Mouse (Mus musculus): ENCODE data around the gene Tomm40l.

GRCm38 (mm10) chr1:171204249-171204644, 18.1 kb downstream of the Tomm40l start:
- no peak for TF ChIP-seq HCFC1 (IDR thresholded peaks at IDR 0.05; ENCODE audit: borderline replicate concordance, insufficient read depth, low read length)
- no peak for TF ChIP-seq CHD2 (IDR thresholded peaks at IDR 0.05; ENCODE audit: low read depth, low read length)
- TF ChIP-seq MAFK (IDR thresholded peaks at IDR 0.05; ENCODE audit: insufficient read depth, low read depth, low read length), result no peak
- TF ChIP-seq ZNF384 (IDR thresholded peaks at IDR 0.05; ENCODE audit: low read depth, low read length), result no peak
